Mouse (Mus musculus): ENCODE results near the gene Fam234b. TPM values are rescaled to one million over a fixed set of nuclear protein-coding genes. Genes with fewer than 3 reads are reported as not detected.

The Fam234b gene
- total RNA-seq, 1 experiment from 2014 or later: 4.1 TPM

- no peak for ATAC-seq (ENCODE audit: extremely low read depth, insufficient number of reproducible peaks, low FRiP score, poor library complexity, severe bottlenecking)
These were observed 22.8 kb upstream of the Fam234b start for GRCm38 (mm10) chr6:135175014-135175413.

GRCm38 (mm10) chr6:135177271-135177670 lies 20.5 kb upstream of the Fam234b start:
- ATAC-seq (ENCODE audit: extremely low read depth, insufficient number of reproducible peaks, low FRiP score, poor library complexity, severe bottlenecking): no peak

- ATAC-seq (ENCODE audit: extremely low read depth, insufficient number of reproducible peaks, low FRiP score, poor library complexity, severe bottlenecking): no peak
These were observed 19.2 kb upstream of the Fam234b start for GRCm38 (mm10) chr6:135178599-135178998.

GRCm38 (mm10) chr6:135182925-135183324 lies 14.9 kb upstream of the Fam234b start:
- no peak for ATAC-seq (ENCODE audit: extremely low read depth, insufficient number of reproducible peaks, low FRiP score, poor library complexity, severe bottlenecking)

GRCm38 (mm10) chr6:135183961-135184360 lies 13.8 kb upstream of the Fam234b start:
- ATAC-seq (ENCODE audit: extremely low read depth, insufficient number of reproducible peaks, low FRiP score, poor library complexity, severe bottlenecking): no peak

GRCm38 (mm10) chr6:135187076-135187917 lies 10.5 kb upstream of the Fam234b start:
- ATAC-seq (ENCODE audit: extremely low read depth, insufficient number of reproducible peaks, low FRiP score, poor library complexity, severe bottlenecking): no peak

GRCm38 (mm10) chr6:135188629-135189028 lies 9.1 kb upstream of the Fam234b start:
- no peak for ATAC-seq (ENCODE audit: extremely low read depth, insufficient number of reproducible peaks, low FRiP score, poor library complexity, severe bottlenecking)

GRCm38 (mm10) chr6:135190122-135190521 lies 7.7 kb upstream of the Fam234b start:
- no peak for ATAC-seq (ENCODE audit: extremely low read depth, insufficient number of reproducible peaks, low FRiP score, poor library complexity, severe bottlenecking)

- ATAC-seq (ENCODE audit: extremely low read depth, insufficient number of reproducible peaks, low FRiP score, poor library complexity, severe bottlenecking): no peak
These were observed 5.9 kb upstream of the Fam234b start for GRCm38 (mm10) chr6:135191906-135192305.

- no peak for ATAC-seq (ENCODE audit: extremely low read depth, insufficient number of reproducible peaks, low FRiP score, poor library complexity, severe bottlenecking)
These were observed 4.8 kb upstream of the Fam234b start for GRCm38 (mm10) chr6:135192993-135193392.

GRCm38 (mm10) chr6:135193733-135194132 lies 4.0 kb upstream of the Fam234b start:
- no peak for ATAC-seq (ENCODE audit: extremely low read depth, insufficient number of reproducible peaks, low FRiP score, poor library complexity, severe bottlenecking)

- ATAC-seq (ENCODE audit: extremely low read depth, insufficient number of reproducible peaks, low FRiP score, poor library complexity, severe bottlenecking): no peak
These were observed 2.9 kb upstream of the Fam234b start for GRCm38 (mm10) chr6:135194907-135195306.

- no peak for ATAC-seq (ENCODE audit: extremely low read depth, insufficient number of reproducible peaks, low FRiP score, poor library complexity, severe bottlenecking)
These were observed 1.1 kb upstream of the Fam234b start for GRCm38 (mm10) chr6:135196707-135197106.

GRCm38 (mm10) chr6:135197446-135197845 lies 331 bp upstream of the Fam234b start:
- ATAC-seq (ENCODE audit: extremely low read depth, insufficient number of reproducible peaks, low FRiP score, poor library complexity, severe bottlenecking): no peak

GRCm38 (mm10) chr6:135198726-135199125 lies 949 bp downstream of the Fam234b start:
- ATAC-seq (ENCODE audit: extremely low read depth, insufficient number of reproducible peaks, low FRiP score, poor library complexity, severe bottlenecking): no peak

- ATAC-seq (ENCODE audit: extremely low read depth, insufficient number of reproducible peaks, low FRiP score, poor library complexity, severe bottlenecking): no peak
These were observed 2.6 kb downstream of the Fam234b start for GRCm38 (mm10) chr6:135200122-135200957.

- no peak for ATAC-seq (ENCODE audit: extremely low read depth, insufficient number of reproducible peaks, low FRiP score, poor library complexity, severe bottlenecking)
These were observed 4.9 kb downstream of the Fam234b start for GRCm38 (mm10) chr6:135202668-135203067.

- ATAC-seq (ENCODE audit: extremely low read depth, insufficient number of reproducible peaks, low FRiP score, poor library complexity, severe bottlenecking): no peak
These were observed 6.0 kb downstream of the Fam234b start for GRCm38 (mm10) chr6:135203737-135204136.

GRCm38 (mm10) chr6:135204869-135205268 lies 7.1 kb downstream of the Fam234b start:
- no peak for ATAC-seq (ENCODE audit: extremely low read depth, insufficient number of reproducible peaks, low FRiP score, poor library complexity, severe bottlenecking)

- no peak for ATAC-seq (ENCODE audit: extremely low read depth, insufficient number of reproducible peaks, low FRiP score, poor library complexity, severe bottlenecking)
These were observed 8.0 kb downstream of the Fam234b start for GRCm38 (mm10) chr6:135205802-135206201.

Data from neutrophil, adult 5-6 weeks (primary cell).